Mouse (Mus musculus): ENCODE data around the gene Lcn5.

Gene Lcn5

GRCm38 (mm10) chr2:25657652-25658051 is at the start of gene Lcn5:
Gene Lcn5 (plus strand): TSS chr2:25657952.
- no peak for DNase-seq

- no peak for DNase-seq
Observed at GRCm38 (mm10) chr2:25608671-25609070, 49.1 kb upstream of the Lcn5 start.

GRCm38 (mm10) chr2:25616398-25616797 is 41.4 kb upstream of the Lcn5 start:
- peak; percentile 5 for DNase-seq

- DNase-seq: peak; percentile 5
Observed at GRCm38 (mm10) chr2:25617578-25617977, 40.2 kb upstream of the Lcn5 start, which contains the start of gene Ccdc183. Gene Ccdc183 (minus strand): TSS chr2:25617678.

GRCm38 (mm10) chr2:25620386-25620785 is 37.4 kb upstream of the Lcn5 start:
- peak; percentile 13 for DNase-seq

GRCm38 (mm10) chr2:25620852-25621228 is 36.9 kb upstream of the Lcn5 start:
- no peak for DNase-seq

- peak; percentile 94 for DNase-seq
Observed at GRCm38 (mm10) chr2:25621229-25622200, 36.2 kb upstream of the Lcn5 start, which contains the start of gene Tmem141. Gene Tmem141 (minus strand): TSS chr2:25622005.

- DNase-seq: peak; percentile 7
Observed at GRCm38 (mm10) chr2:25625986-25626385, 31.8 kb upstream of the Lcn5 start.

- no peak for DNase-seq
Observed at GRCm38 (mm10) chr2:25627811-25628210, 29.9 kb upstream of the Lcn5 start, which contains the start of gene Fcna. Gene Fcna (minus strand): TSS chr2:25628030.

GRCm38 (mm10) chr2:25628738-25629137 is 29.0 kb upstream of the Lcn5 start:
- no peak for DNase-seq

GRCm38 (mm10) chr2:25633616-25634015 is 24.1 kb upstream of the Lcn5 start:
- no peak for DNase-seq

GRCm38 (mm10) chr2:25634046-25634445 is 23.7 kb upstream of the Lcn5 start:
- DNase-seq: no peak

GRCm38 (mm10) chr2:25639890-25640289 is 17.9 kb upstream of the Lcn5 start:
- no peak for DNase-seq

- no peak for DNase-seq
Observed at GRCm38 (mm10) chr2:25652902-25653301, 4.8 kb upstream of the Lcn5 start, which contains the start of gene Lcn8. Gene Lcn8 (plus strand): TSS chr2:25653120.

GRCm38 (mm10) chr2:25654502-25654901 is 3.2 kb upstream of the Lcn5 start:
- DNase-seq: no peak

GRCm38 (mm10) chr2:25656691-25657090 is 1.1 kb upstream of the Lcn5 start:
- DNase-seq: peak; percentile 13

- DNase-seq: peak; percentile 29
Observed at GRCm38 (mm10) chr2:25657246-25657645, 506 bp upstream of the Lcn5 start.

- no peak for DNase-seq
Observed at GRCm38 (mm10) chr2:25660279-25660678, 2.5 kb downstream of the Lcn5 start.

GRCm38 (mm10) chr2:25661245-25661970 is 3.7 kb downstream of the Lcn5 start:
- DNase-seq: no peak

GRCm38 (mm10) chr2:25663511-25663910 is 5.8 kb downstream of the Lcn5 start:
- DNase-seq: peak; percentile 24

- DNase-seq: no peak
Observed at GRCm38 (mm10) chr2:25664125-25664524, 6.4 kb downstream of the Lcn5 start.

- DNase-seq: no peak
Observed at GRCm38 (mm10) chr2:25666516-25666915, 8.8 kb downstream of the Lcn5 start.

- DNase-seq: no peak
Observed at GRCm38 (mm10) chr2:25676486-25676885, 18.7 kb downstream of the Lcn5 start, which contains the start of gene Lcn6. Gene Lcn6 (plus strand): TSS chr2:25676786.

All from cerebellum, adult 9-10 months (tissue).